Mouse (Mus musculus) hindbrain, embryonic 12.5 days (tissue): ENCODE results near the gene 4931440F15Rik. TPM values are rescaled to one million over a fixed set of nuclear protein-coding genes. Genes with fewer than 3 reads are reported as not detected.

ENCODE experiments used
- polyA plus RNA-seq: library from polyadenylated mRNA; unstranded; fragments of >200 nt; fragmentation: Nextera tagmentation; extraction: Ambion mirVana; gene quantifications from 2 replicates; pipeline ENCODE4 v1.2.1, GENCODE M21; 2016

The 4931440F15Rik gene
- polyA plus RNA-seq, 1 experiment from 2014 or later = 0.39 TPM

Other genes starting within 250 kb of the 4931440F15Rik start
- 115 and 117 TPM in 2 replicates for gene Rtn4, start 132.7 kb downstream of the 4931440F15Rik start, polyA plus RNA-seq
- 2.4 and 2.5 TPM in 2 replicates for gene Eml6, start 200.4 kb upstream of the 4931440F15Rik start, polyA plus RNA-seq